Mouse (Mus musculus): ENCODE measurements around the gene Zfp775. TPM values are rescaled to one million over a fixed set of nuclear protein-coding genes. Genes with fewer than 3 reads are reported as not detected.

Zfp775 gene
- total RNA-seq, 2 experiments from 2014 or later = 1.9 to 3.0 TPM

DNA sequence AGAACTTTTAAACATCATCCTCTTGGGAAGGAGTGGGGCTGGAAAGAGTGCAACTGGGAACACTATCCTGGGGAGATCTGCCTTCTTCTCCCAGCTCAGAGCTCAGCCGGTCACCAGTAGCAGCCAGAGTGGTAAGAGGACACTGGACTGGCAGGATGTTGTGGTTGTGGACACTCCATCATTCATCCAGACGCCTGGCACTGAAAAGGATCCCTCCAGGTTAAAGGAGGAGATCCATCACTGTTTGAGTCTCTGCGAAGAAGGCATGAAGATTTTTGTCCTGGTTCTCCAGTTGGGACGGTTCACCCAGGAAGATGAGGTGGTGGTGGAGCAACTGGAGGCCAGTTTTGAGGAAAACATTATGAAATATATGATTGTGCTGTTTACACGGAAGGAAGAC is 56.9 kb downstream of the Zfp775 start:
- ATAC-seq (replicated peaks; ENCODE audit: low FRiP score, low TSS enrichment, poor library complexity, severe bottlenecking) = no peak

DNA sequence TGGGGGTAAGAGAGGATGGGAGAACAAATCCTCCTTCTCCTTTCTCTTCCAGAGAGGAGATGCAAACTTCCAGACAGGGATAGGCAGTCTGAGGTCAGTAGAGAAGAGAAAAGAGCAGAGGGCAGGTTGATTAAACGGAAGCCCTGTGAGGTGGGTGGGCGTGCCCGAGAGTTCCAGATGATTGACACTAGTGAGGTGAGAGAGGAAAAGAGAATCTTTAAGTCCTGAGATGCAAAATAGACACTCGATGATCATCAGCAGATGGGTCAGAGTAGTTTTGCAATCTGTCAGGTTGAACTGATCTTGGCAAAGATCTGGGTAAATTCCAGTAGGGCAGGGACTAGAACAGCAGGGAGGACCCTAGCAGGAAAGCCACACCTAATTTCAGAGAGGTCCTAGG is 62.9 kb downstream of the Zfp775 start:
- no peak for ATAC-seq (replicated peaks; ENCODE audit: low FRiP score, low TSS enrichment, poor library complexity, severe bottlenecking)

DNA sequence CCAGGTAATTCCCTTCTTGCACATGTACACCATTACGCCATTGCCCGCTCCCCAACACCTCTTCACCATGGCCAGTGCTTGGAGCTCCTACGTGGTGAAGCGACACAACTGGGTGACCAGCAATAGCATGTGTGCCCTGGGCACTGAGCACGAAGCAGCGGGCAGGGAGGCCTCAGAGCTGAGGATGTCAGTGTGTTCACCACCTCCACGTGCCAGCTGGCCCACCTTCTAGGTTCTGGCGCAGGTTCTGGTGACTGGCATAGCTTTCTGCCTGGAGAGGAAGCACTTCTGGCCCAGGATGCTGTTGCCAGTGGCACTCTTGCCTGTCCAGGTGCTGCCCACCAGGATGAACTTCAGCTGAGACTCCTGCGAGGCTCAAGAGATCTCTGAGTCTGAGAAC is 63.6 kb downstream of the Zfp775 start:
- no peak for ATAC-seq (replicated peaks; ENCODE audit: low FRiP score, low TSS enrichment, poor library complexity, severe bottlenecking)

DNA sequence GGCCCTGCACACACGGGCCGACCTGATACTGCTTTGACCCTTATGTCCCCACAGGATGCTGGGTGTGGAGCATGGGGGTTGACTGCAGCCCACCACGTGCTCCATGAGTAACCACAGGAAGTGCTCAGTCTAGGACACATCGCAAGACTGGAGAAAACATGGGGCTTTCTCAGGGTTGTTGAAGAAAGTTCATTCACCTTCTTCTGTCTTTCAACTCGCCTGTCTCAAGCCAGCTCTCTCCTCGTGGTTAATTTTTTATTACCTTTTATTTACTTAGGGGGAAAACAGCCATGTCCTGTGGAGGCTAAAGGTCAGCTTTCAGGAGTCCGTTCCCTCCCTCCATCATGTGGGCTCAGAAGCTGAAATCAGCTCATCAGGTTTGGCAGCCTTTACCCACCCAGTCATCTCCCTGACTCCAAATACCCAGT is 64.3 kb downstream of the Zfp775 start:
- ATAC-seq (replicated peaks; ENCODE audit: low FRiP score, low TSS enrichment, poor library complexity, severe bottlenecking) = peak; percentile 26; the same call in 1 of the 2 replicates

DNA sequence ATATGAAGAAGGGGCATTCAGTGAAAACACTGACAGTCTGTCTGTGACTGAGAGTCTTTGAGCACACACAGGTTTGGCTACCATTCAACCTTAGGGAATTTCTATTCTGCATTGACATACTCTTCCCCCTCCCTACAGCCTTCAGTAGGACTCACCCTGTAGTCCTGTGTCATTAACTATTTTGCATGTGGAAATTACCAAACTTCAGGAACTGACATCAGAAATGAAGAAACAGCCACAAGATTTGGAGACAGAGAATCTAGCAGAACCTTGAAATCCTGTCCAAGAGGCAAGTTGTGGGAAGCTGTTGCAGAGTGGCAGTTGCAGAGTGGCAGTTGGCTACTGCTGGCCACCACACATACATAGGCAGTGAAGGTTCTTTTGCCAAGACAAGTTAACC is 66.2 kb downstream of the Zfp775 start:
- ATAC-seq (replicated peaks; ENCODE audit: low FRiP score, low TSS enrichment, poor library complexity, severe bottlenecking) = no peak

DNA sequence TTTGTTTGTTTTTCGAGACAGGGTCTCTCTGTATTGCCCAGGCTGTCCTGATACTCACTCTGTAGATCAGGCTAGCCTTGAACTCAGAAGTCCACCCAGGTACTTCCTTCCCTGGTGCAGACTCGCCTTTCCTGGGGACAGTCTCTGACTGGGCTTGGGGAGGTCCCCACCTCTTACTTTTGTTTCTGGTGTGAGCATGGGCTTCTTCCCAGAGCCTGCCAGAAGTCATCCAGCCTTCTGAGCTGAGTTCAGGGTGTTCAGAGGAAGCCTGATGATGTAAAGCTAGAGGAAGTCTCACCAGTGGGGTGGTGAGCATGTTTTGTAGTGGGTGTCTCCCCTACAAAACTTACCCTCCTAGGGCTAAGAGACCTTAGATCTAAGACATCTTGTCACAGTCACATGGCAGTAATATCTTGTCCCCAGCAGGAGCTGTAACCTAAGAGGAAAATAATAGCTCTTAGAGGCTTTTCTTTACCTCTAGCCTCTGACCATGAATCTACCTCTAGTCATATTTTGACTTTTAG is 67.6 kb downstream of the Zfp775 start:
- no peak for ATAC-seq (replicated peaks; ENCODE audit: low FRiP score, low TSS enrichment, poor library complexity, severe bottlenecking)

Other genes with a start within 250 kb of the Zfp775 start
- gene Krba1, start 206.5 kb upstream of the Zfp775 start, total RNA-seq (2014; fragmentation: Nextera tagmentation) = 8.4 and 9.1 TPM in 2 replicates
- 4.8 and 8.0 TPM in 2 replicates for gene Krba1, start 206.5 kb upstream of the Zfp775 start, total RNA-seq (2017)
- 0.33 and 0.67 TPM in 2 replicates for gene Zfp467, start 156.2 kb upstream of the Zfp775 start, total RNA-seq (2014; fragmentation: Nextera tagmentation)
- gene Zfp467, start 156.2 kb upstream of the Zfp775 start, total RNA-seq (2017) = 0.33 TPM in 1 of 2 replicates, not detected in the other
- gene Sspo, start 153.8 kb upstream of the Zfp775 start, total RNA-seq (2014; fragmentation: Nextera tagmentation) = not detected in 2 replicates
- not detected in 2 replicates for gene Sspo, start 153.8 kb upstream of the Zfp775 start, total RNA-seq (2017)
- not detected in 2 replicates for gene Atp6v0e2, start 64.4 kb upstream of the Zfp775 start, total RNA-seq (2014; fragmentation: Nextera tagmentation)
- not detected in 2 replicates for gene Atp6v0e2, start 64.4 kb upstream of the Zfp775 start, total RNA-seq (2017)
- 8.7 and 17.0 TPM in 2 replicates for gene Lrrc61, start 47.3 kb upstream of the Zfp775 start, total RNA-seq (2014; fragmentation: Nextera tagmentation)
- gene Lrrc61, start 47.3 kb upstream of the Zfp775 start, total RNA-seq (2017) = 1.8 and 3.3 TPM in 2 replicates
- not detected in 2 replicates for gene Rarres2, start 29.3 kb upstream of the Zfp775 start, total RNA-seq (2014; fragmentation: Nextera tagmentation)
- 0.05 TPM in 1 of 2 replicates, not detected in the other for gene Rarres2, start 29.3 kb upstream of the Zfp775 start, total RNA-seq (2017)
- gene Gm45021, start 12.5 kb upstream of the Zfp775 start, total RNA-seq (2014; fragmentation: Nextera tagmentation) = not detected in 2 replicates
- gene Gm45021, start 12.5 kb upstream of the Zfp775 start, total RNA-seq (2017) = not detected in 2 replicates
- 9.7 and 17.1 TPM in 2 replicates for gene Repin1, start 8.2 kb upstream of the Zfp775 start, total RNA-seq (2014; fragmentation: Nextera tagmentation)
- gene Repin1, start 8.2 kb upstream of the Zfp775 start, total RNA-seq (2017) = 9.8 and 14.7 TPM in 2 replicates
- not detected in 2 replicates for gene Gm44965, start 8.1 kb upstream of the Zfp775 start, total RNA-seq (2014; fragmentation: Nextera tagmentation)
- not detected in 2 replicates for gene Gm44965, start 8.1 kb upstream of the Zfp775 start, total RNA-seq (2017)
- gene AI854703, start 24.7 kb downstream of the Zfp775 start, total RNA-seq (2014; fragmentation: Nextera tagmentation) = 1.9 and 4.2 TPM in 2 replicates
- 1.4 and 3.0 TPM in 2 replicates for gene AI854703, start 24.7 kb downstream of the Zfp775 start, total RNA-seq (2017)
- gene Gimap8, start 45.2 kb downstream of the Zfp775 start, total RNA-seq (2014; fragmentation: Nextera tagmentation) = 7.1 and 7.8 TPM in 2 replicates
- gene Gimap8, start 45.2 kb downstream of the Zfp775 start, total RNA-seq (2017) = 1.4 and 8.0 TPM in 2 replicates
- 15.2 and 18.7 TPM in 2 replicates for gene Gimap9, start 74.1 kb downstream of the Zfp775 start, total RNA-seq (2014; fragmentation: Nextera tagmentation)
- 34.5 and 49.2 TPM in 2 replicates for gene Gimap9, start 74.1 kb downstream of the Zfp775 start, total RNA-seq (2017)
- 12.5 and 18.0 TPM in 2 replicates for gene Gimap4, start 82.5 kb downstream of the Zfp775 start, total RNA-seq (2014; fragmentation: Nextera tagmentation)
- 3.0 and 61.5 TPM in 2 replicates for gene Gimap4, start 82.5 kb downstream of the Zfp775 start, total RNA-seq (2017)
- 21.8 and 27.8 TPM in 2 replicates for gene Gimap6, start 106.2 kb downstream of the Zfp775 start, total RNA-seq (2014; fragmentation: Nextera tagmentation)
- 48.2 and 58.4 TPM in 2 replicates for gene Gimap6, start 106.2 kb downstream of the Zfp775 start, total RNA-seq (2017)
- 2.9 TPM in 1 of 2 replicates, not detected in the other for gene Gm28053, start 116.5 kb downstream of the Zfp775 start, total RNA-seq (2014; fragmentation: Nextera tagmentation)
- gene Gm28053, start 116.5 kb downstream of the Zfp775 start, total RNA-seq (2017) = 96.6 TPM in 1 of 2 replicates, not detected in the other
- 1.4 and 4.8 TPM in 2 replicates for gene Gimap7, start 116.6 kb downstream of the Zfp775 start, total RNA-seq (2014; fragmentation: Nextera tagmentation)
- 2.1 and 4.6 TPM in 2 replicates for gene Gimap7, start 116.6 kb downstream of the Zfp775 start, total RNA-seq (2017)
- gene Gimap1, start 137.0 kb downstream of the Zfp775 start, total RNA-seq (2014; fragmentation: Nextera tagmentation) = 4.8 and 20.1 TPM in 2 replicates
- 10.8 and 12.9 TPM in 2 replicates for gene Gimap1, start 137.0 kb downstream of the Zfp775 start, total RNA-seq (2017)
- 6.1 and 11.7 TPM in 2 replicates for gene Gimap5, start 144.1 kb downstream of the Zfp775 start, total RNA-seq (2014; fragmentation: Nextera tagmentation)
- gene Gimap5, start 144.1 kb downstream of the Zfp775 start, total RNA-seq (2017) = 1.5 and 5.8 TPM in 2 replicates
- 6.4 and 19.7 TPM in 2 replicates for gene Gimap3, start 168.8 kb downstream of the Zfp775 start, total RNA-seq (2014; fragmentation: Nextera tagmentation)
- gene Gimap3, start 168.8 kb downstream of the Zfp775 start, total RNA-seq (2017) = 0.88 and 6.2 TPM in 2 replicates
- gene Tmem176a, start 238.9 kb downstream of the Zfp775 start, total RNA-seq (2014; fragmentation: Nextera tagmentation) = 5.4 and 11.3 TPM in 2 replicates
- gene Tmem176a, start 238.9 kb downstream of the Zfp775 start, total RNA-seq (2017) = 5.1 and 31.3 TPM in 2 replicates
- gene Tmem176b, start 239.4 kb downstream of the Zfp775 start, total RNA-seq (2014; fragmentation: Nextera tagmentation) = 6.7 and 12.4 TPM in 2 replicates
- gene Tmem176b, start 239.4 kb downstream of the Zfp775 start, total RNA-seq (2017) = 14.4 and 24.5 TPM in 2 replicates